Mouse (Mus musculus) intestine, embryonic 14.5 days (tissue): ENCODE measurements around the gene Itsn2. TPM values are rescaled to one million over a fixed set of nuclear protein-coding genes. Genes with fewer than 3 reads are reported as not detected.

ENCODE experiments used
- polyA plus RNA-seq: library from polyadenylated mRNA; unstranded; fragments of >200 nt; fragmentation: Nextera tagmentation; extraction: Ambion mirVana; gene quantifications from 2 replicates; pipeline ENCODE4 v1.2.1, GENCODE M21; 2014

Itsn2 gene
- polyA plus RNA-seq, 1 experiment from 2014 or later, result 45.2 TPM

Other genes starting within 250 kb of the Itsn2 start
- gene Ncoa1, start 115.5 kb upstream of the Itsn2 start, polyA plus RNA-seq, result 9.5 and 10.3 TPM in 2 replicates
- not detected in 2 replicates for gene Gm3625, start 289 bp downstream of the Itsn2 start, polyA plus RNA-seq
- 0.16 and 0.17 TPM in 2 replicates for gene Fam228a, start 145.8 kb downstream of the Itsn2 start, polyA plus RNA-seq
- 2.7 and 3.3 TPM in 2 replicates for gene Pfn4, start 176.4 kb downstream of the Itsn2 start, polyA plus RNA-seq
- 1.7 TPM in 2 replicates for gene Fam228b, start 176.6 kb downstream of the Itsn2 start, polyA plus RNA-seq
- 282 and 300 TPM in 2 replicates for gene Sf3b6, start 224.9 kb downstream of the Itsn2 start, polyA plus RNA-seq
- gene Fkbp1b, start 249.0 kb downstream of the Itsn2 start, polyA plus RNA-seq, result 11.2 and 14.5 TPM in 2 replicates